Mouse (Mus musculus) adrenal gland (tissue): ENCODE results near the gene Klhl25.
"Not testable (repeated sequence)": the region's sequence is repeated elsewhere in the genome, so short reads cannot be mapped to it uniquely, and the experiment has no call there.

Experiments
- intact Hi-C: fragments of 180-260 bp; cut with DNase I; formaldehyde crosslinking; loops from one replicate; pipeline ENCODE4 v1.15.1; 2025

The Klhl25 gene

DNA sequence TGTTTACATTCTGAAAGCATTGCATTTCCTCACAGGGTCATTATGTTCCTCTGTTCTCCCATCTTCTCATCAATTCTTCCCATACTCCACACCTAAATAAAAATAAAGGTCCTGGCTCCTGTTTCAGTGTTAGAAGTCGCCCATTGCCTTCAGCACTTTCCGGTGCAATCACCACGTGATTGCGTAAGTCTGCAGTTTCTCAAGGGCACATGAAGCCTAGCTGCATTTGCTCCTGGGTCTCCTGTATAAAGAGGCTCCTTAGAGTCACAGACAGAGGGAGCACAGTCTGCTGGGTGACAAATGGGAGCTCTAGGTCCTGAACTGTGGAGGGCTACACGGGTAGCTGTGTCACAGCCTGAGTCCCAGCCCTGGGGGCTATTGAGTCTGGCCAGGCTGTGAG is 24.1 kb downstream of the Klhl25 start:
- intact Hi-C loops = no loop called here

DNA sequence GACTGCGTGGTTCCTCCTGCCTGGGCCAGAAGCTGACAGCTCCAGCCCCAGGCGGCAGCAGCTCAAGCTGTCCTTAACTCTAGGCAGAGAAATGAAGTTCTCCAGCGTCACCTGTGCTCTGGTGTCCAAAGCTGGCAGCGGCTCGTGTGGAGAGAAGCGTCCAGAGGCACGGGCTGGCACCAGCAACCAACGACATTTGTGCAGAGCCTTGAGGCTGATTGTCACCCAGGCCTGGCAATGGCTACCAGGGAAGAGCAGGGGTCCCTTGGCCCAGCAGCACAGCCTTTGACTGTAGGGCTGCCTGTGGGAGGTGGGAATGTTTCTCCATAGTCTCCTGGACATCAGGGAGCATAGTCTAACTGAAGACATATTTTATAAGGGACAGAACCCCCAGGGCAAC is 24.6 kb downstream of the Klhl25 start:
- intact Hi-C loops = no loop called here

DNA sequence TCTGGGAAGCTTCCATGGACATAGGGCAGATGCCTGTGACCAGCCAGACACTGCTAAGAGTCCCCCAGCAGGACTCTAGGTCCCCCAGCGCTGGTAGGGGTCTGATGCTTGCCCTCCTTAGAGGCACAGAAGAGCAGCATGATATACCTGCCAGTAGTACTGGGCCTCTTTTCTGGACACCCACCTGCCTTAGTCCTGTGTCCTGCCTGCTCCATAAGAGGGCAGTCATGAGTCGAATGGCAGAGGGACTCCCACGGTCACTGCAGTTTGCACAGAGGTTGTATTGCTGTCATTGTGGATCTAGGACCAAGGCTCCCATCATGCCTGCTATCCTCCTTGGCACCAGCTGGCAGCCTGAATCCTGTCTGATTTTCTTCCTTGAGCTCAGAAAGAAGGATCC is 25.1 kb downstream of the Klhl25 start:
- intact Hi-C loops = no loop called here

DNA sequence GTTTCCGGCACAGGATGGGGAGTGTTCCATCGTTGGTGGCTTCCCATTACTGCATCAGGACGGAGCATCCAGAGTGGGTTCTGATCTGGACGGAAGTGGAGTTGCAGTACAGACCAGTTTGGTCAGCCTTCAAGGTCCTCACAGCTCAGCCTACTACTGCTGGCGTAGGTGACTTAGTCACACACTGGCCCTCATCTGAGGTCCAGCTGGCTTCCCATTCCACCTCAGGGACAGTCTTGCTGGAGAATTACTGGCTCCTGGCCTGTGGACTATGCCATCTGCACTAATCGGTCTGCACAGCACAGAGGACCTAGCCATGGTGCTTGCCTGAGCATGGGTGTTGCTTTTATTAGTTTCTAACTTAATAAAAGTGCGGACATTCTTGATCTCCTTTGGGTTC is 25.6 kb downstream of the Klhl25 start:
- intact Hi-C loops = no loop called here

DNA sequence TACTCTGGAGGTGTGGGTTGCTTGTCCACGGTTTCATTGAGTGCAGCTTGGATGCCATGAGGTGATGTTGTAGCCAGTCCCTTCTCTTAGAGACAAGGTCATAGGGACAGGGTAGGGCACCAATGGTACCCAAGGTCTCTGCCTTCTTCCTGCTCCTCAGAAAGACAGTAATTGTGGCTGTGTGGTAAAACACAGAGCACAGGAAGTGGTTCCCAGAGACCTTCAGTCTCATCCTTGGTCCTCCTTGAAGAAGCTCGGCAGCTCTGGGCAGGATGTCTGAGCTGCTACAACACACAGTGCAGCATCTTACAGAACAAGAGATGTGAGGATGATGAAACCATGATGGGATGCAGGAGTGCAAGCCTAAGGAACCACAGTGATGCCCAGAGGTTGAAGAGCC is 31.3 kb downstream of the Klhl25 start:
- intact Hi-C loops = not testable (repeated sequence)

DNA sequence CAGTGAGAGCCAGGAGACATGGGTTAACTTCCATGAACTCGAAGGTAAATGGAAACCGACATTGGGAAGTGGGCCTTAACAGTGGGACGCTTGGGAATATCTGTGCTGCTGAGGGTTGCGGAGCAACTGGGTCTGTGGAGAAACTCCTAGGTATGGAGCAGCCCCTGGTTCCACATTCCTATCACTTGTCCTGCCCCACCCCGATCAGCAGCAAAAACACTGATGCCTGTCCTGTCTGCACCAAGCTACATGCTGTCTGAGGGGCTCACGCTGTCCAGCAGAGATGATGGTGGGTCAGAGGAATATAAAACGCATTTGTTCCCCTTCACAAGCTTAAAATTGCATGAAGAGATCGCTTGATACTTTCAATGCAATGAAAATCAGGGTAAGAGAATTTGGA is 32.1 kb downstream of the Klhl25 start:
- intact Hi-C loops = loop anchor here (1.0 to 10.0 kb wide), 4 partner anchors 33 to 515 kb away; partner anchors contain the start of gene Klhl25

DNA sequence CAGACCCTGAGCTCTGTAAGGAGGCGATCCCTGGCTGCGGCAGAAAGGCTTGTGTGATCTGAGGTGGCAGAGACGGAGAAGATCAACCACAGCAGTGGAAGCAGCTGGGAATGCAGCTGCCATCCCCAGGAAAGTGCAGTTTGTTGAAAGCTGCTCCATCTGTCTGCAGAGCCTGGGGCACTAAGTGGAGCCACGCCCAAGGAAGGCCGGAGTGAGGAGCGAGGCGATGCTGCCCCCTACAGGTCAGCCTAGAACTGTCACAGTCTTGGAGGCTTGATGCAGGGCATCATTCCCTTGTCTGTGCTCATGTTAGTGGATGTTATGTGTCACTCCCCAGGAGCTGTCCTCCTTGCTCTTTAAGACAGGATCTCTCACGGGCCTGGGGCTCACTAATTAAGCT is 32.5 kb downstream of the Klhl25 start:
- intact Hi-C loops = loop anchor here (1.0 to 10.0 kb wide), 4 partner anchors 33 to 516 kb away; partner anchors contain the start of gene Klhl25

DNA sequence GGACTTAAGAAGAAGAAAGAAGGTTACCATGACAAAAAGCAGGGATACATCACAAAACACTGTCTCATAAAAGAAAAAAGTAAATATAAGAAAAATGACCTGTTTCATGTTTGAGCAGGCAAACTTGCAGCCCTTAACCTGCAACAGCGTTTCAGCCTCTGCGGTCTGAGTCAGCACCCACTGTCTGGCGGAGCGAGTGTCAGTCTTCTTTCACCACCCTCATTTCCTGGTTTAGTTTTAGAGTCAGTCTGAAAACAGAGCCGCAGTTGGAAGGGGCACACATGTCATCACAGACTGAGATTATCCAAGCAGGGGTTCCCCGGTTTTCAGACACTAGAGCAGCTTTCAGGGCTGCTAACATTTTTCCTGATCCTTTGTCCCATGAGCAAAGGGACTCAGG is 33.3 kb downstream of the Klhl25 start:
- intact Hi-C loops = loop anchor here (2.0 to 10.0 kb wide), 3 partner anchors 34 to 517 kb away; partner anchors contain the start of gene Klhl25

DNA sequence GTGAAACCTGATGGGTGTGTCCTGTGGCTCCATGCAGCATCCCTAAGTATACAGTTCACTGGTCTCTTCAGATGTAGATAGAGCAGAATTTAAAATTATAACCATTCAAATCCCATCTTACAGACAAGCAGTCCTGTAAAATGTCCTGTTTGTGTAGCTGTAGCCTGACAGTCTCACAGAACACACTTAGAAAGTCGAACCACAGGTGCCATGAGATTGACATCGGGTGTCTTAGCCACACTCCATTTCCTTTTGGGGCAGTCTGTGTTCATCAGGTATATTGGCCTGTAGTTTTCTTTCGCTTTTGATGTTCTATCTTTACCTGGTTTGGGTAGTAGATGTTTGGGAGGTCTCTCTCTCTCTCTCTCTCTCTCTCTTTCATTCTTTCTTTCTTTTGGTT is 33.7 kb downstream of the Klhl25 start:
- intact Hi-C loops = loop anchor here (2.0 to 10.0 kb wide), 3 partner anchors 34 to 517 kb away; partner anchors contain the start of gene Klhl25

DNA sequence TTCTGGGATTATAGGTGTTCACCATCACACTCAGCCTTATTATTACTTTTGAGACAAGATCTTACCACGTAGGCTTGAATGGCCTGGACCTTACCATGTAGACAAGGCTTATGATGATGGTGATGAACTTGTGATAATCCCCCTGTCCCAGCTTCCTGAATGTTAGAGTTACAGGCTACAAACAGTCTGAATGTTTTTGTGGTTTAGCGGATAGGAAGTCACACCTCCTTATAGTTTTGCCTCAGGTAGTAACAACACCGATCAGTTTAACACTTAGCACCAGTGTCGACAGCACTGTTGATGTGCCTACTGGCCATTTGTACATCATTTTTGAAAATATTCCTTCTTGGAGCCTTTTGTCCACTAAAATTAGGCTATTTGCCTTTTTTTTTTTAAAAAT is 43.4 kb downstream of the Klhl25 start:
- intact Hi-C loops = no loop called here

DNA sequence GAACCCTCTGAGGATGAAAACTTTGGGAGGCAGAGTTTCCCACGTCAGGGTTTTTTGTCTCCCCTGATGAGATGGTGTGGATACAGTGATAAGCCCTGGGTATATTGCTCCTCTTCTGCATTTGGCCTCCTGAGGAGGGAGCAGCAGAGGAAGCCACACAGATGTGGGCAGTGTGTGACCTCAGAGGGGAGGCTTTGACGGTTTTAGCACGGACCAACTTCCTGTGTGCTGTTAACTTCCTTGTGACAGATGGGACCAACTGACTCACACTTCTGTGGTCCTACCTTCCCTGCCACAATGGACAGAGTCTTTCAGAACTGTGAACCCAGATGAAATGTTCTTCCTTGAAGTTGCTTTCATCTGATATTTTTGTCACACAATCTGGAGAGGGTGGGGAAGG is 44.6 kb downstream of the Klhl25 start:
- intact Hi-C loops = no loop called here

DNA sequence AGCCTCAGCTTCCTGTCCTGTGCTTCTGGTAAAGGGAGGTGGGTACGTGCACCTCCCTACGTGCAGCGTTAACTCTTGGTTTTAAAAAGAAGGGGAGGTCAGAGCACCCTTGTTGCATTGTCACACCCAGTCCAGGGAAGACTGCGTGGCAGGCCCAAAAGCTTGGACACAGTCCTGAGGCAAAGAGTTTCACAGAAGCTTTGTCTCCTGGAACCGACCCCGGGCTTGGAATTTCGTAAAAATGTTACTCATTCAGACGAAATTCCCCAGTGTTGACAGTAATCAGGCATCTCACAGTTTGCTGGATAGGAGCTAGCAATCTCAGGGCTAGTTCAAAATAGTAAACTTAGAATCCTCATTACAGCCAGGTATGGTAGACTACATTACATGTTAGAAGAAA is 45.6 kb downstream of the Klhl25 start:
- intact Hi-C loops = no loop called here

DNA sequence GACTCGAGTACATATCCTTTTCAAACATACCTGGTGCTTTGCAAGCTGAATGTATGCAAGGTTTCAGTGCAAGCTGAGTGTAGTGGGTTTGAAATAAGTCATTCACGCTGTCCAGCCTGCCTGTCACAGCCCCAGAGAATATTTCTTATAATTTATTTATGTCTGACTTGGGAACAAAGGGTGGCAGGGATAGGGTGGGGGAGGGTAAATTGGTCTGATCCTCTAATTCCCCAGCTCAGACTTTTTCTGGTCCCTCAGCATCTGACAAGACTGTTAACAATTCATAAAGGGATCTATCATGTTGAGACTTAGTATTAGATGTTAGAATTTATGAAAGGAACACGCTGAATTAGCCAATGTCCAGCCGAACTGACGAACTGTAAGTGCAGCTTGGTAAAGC is 48.9 kb downstream of the Klhl25 start:
- intact Hi-C loops = no loop called here

DNA sequence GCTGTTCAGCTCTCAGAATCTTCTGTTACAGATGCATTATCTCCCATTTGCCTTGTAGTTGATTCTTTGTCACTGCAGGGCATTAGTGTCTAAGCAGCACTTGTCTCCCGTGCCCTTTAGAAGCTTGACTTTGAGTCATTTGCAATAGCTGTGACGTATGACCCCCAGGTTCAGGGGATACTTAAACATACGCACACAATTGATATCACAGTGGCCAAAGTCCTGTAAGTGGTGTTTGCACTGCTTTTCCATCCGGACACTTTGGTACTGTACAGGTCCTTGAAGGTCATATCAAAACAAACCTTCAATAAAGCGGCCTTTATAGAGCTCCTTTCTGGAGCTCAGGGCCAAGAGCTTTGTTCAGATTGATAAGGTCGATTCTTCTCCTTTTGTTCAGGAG is 51.0 kb downstream of the Klhl25 start:
- intact Hi-C loops = no loop called here

DNA sequence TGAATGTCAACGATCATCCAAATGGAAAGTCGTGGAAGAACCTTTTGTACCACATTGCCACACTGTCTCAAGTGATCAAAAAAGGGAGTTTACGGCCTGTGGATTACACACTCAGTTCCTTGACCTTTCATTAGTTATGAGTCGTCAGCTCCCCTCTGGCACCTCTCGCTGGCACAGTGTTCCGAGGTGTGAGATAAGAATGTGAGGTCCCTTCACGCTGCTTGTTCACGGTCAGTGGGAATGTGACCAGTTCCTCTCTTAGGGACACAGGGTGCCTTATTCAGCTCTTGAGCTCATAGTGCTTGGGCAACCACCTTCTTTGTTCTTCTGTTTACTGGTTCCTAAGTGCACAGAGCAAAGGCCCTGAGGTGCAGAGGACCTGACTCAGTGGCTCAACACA is 51.4 kb downstream of the Klhl25 start:
- intact Hi-C loops = no loop called here

DNA sequence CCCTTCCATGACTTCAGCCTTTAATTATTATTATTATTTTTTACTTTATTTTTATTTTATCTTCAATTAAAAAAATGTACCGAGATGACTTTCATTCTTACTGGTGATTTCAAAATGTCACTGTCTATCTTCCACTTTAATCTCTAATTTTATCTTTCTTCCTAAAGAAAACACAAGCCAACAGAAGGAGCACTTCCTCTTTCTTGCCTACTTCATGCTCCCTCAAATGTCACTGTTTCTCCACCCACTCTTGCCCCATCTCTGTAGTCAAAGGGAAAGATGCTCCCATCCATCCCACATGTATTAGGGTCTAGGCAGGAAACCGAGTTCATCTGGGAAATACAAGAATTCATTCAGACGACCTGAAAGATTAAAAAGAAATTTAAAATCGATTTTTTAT is 51.8 kb downstream of the Klhl25 start:
- intact Hi-C loops = no loop called here

DNA sequence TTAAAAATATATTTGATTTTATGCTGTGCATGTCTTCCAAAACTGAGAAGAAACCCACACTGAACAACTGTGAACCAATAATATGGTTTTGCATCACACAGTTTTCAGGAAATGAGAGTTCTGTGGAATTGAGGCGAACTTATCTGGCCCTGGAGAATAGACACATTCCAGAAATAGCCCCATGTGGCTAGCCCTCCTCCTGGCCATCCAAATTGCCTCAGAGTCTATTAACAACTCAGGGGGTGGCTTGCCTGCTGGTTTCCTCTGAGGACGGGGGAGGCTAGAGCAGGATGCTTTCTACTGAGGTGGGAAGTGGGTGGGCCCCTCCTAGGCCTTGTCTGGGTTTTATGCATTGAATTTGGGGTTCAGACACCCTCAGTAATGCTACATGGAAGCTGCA is 57.0 kb downstream of the Klhl25 start:
- intact Hi-C loops = no loop called here

DNA sequence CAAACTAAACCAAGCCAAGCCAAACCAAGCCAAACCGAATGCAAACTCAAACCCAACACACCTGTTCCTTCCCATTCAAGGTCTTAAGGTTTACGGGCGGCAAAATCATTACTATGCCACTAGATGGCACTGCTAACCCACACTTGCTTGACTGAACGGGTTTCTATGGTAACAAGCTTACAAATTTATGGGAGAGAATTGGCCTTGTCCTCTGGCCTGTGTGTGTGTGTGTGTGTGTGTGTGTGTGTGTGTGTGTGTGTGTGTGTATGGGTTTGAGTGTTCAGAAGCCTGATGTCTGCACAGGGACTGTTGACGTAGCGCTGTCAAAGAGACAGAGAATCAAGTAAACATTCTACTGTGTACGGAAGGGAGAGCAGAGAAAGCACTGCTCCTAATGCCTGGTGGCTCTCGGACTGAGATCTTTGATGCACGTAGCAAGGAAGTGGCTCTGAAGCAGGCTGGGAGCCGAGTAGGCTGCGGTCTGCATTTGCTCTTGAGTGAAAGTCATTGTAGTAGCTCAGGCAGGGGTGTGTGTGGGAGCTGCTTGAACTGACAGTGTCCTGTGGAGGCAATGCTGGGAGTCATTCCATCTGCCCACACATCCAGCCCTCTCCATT is 62.0 kb downstream of the Klhl25 start:
- intact Hi-C loops = no loop called here

DNA sequence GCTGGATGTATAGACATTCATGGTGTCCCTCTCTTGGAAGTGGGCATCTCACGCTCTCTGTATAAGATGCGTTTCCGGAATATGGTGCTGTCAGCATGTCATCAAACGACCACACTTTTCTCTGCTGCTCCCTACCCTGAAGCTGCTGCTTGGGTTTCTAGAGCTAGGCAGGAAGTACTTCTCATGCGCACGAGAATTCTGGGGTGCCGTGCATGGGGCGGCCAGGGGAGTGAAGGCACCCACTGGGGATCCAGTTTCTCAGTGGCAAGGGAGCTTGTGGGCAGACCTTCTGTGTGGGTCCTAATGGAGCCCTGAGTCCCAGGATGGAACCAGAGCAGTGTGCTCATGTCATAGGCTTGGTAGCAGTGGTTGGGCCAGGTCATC is 62.5 kb downstream of the Klhl25 start:
- intact Hi-C loops = no loop called here

DNA sequence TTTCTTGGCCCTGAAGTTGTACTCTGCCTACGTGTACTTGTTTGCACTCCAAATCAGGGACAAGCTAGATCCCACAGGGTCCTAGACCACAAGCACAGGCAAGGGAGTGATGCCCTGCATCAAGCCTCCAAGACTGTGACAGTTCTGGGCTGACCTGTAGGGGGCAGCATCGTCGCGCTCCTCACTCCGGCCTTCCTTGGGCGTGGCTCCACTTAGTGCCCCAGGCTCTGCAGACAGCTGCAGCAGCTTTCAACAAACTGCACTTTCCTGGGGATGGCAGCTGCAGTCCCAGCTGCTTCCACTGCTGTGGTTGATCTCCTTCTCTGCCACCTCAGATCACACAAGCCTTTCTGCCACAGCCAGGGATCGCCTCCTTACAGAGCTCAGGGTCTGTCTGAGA is 65.8 kb downstream of the Klhl25 start:
- intact Hi-C loops = no loop called here

DNA sequence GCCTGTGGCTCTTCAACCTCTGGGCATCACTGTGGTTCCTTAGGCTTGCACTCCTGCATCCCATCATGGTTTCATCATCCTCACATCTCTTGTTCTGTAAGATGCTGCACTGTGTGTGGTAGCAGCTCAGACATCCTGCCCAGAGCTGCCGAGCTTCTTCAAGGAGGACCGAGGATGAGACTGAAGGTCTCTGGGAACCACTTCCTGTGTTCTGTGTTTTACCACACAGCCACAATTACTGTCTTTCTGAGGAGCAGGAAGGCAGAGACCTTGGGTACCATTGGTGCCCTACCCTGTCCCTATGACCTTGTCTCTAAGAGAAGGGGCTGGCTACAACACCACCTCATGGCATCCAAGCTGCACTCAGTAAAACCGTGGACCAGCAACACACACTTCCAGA is 67.4 kb downstream of the Klhl25 start:
- intact Hi-C loops = not testable (repeated sequence)

DNA sequence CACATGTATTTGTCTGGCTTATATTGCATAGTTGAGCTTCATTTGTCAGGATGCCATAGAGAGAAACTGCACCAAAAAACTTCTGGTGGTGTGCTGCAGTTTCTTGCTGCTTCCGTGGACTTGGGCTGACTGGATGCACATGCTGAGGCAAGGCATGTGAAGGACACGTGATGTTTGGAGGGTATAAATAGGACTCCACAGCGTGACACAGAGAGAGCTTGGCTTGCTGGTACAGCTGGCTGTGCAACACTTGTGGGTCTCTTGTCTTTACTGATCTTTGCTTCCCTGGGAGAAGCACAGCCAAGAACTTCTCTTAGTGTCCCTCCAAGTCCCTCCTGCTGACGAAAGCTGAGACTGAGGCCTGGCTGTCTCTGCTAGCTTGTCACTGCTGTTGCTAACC is 69.6 kb downstream of the Klhl25 start:
- intact Hi-C loops = no loop called here

DNA sequence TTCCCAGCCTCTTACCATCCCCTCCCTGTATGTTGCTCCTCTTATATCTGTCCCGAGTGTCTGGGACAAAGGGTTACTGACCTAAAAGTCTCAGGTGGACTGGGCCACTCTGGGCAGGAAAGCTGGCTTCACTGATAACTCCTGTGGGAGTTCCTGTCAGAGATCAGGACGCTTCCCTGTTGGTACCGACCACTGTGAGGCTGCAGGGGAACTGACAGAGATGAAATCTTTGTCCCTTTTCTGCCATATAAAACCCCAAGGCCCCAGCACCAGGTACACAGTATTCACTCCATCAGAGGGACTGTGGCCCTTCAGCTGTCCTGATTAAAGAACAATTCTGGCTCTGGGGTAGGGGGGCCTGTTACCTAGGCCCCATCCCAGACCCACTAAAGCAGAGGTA is 71.6 kb downstream of the Klhl25 start:
- intact Hi-C loops = not testable (repeated sequence)
